Mouse (Mus musculus): ENCODE measurements around the gene Grwd1. TPM values are rescaled to one million over a fixed set of nuclear protein-coding genes. Genes with fewer than 3 reads are reported as not detected.
A peak's percentile ranks its signal among the peaks of the same experiment; 100 is the strongest.

Grwd1 gene
- polyA plus RNA-seq, 1 experiment from 2014 or later: 57.3 TPM

DNA sequence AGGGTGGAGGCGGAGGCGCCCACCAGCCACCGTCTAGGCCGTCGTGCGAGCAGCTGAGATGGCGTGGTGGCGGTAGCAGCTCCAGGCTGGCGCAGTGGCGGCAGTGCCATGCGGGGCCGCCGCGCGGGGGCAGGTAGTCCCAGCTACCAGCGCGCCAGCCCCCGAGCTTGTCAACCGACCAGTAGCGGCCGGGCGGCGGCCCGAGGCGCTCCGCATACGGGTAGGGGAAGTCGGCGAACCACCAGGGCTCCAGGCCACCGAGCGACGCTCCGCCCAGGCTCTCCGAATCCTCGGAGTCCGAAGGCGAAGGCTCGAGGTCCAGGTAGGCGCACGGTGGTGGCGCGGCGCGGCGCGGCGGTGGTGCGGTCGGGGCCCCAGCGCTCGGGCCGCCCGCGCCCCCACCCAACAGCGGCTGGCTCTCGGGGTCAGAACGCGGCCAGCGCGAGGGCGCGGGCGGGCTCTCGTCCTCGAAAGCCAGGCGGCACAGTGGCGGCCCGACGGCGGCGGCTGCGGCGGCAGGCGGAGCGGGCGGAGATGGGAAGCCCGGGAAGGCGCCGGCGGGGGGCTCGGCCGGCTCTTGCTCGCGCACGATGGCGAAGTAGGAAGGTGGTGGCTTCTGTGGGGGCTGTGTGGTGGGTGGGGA lies 2.5 kb upstream of the Grwd1 start:
- Histone ChIP-seq H3K4me1 (peaks cover 31% of the 10 kb centered on the region), H3K4me3 (replicated peaks) (peak overlapping the region; percentile 44), H3K27ac (replicated peaks) (no peak overlapping the region), H3K27me3 (peaks cover 54% of the 10 kb centered on the region), H3K4me2 (replicated peaks) (peak overlapping the region; percentile 66), H3K9ac (no peak overlapping the region), H3K9me3 (replicated peaks) (no peaks in the 10 kb centered on the region), H3K36me3 (peaks cover 4% of the 10 kb centered on the region; the same call in 1 of the 2 replicates)
- under 1% methylated on average over 80 of the region's 86 CpGs for whole genome bisulfite sequencing
- no peak for ATAC-seq (ENCODE audit: insufficient number of reproducible peaks, low FRiP score, low TSS enrichment, low read depth)

DNA sequence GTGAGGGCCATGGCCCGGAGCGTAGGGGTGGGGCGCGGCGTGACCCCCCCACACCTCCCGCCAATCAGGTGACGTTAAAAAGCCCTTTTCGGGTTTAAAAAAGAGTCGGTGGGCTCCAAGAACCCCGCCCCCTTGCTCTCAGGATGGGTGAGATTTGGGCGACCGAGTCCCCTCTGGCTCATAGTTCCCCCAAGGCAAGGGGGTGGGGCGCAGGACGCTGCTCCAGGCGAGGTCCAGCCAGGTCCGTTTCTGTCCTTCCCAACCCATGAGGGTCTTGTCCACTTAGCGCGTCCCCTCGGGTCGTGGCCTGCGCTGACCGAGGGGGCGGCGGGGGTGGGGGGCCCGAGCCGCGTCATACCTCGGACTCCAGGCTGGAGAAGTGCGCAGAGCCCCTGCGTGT lies 1.7 kb upstream of the Grwd1 start:
- H3K36me3 ChIP-seq: peaks cover 13% of the 10 kb centered on the region
- no peak overlapping the region for H3K9ac ChIP-seq
- H3K27me3 ChIP-seq: peaks cover 54% of the 10 kb centered on the region
- 5% methylated on average over 30 of the region's 30 CpGs for WGBS
- H3K4me2 ChIP-seq (replicated peaks): peak overlapping the region; percentile 66
- H3K27ac ChIP-seq (replicated peaks): no peak overlapping the region
- peak overlapping the region; percentile 44 for H3K4me3 ChIP-seq (replicated peaks)
- H3K9me3 ChIP-seq (replicated peaks): no peaks in the 10 kb centered on the region
- ATAC-seq (ENCODE audit: insufficient number of reproducible peaks, low FRiP score, low TSS enrichment, low read depth): no peak
- H3K4me1 ChIP-seq: peaks cover 31% of the 10 kb centered on the region

DNA sequence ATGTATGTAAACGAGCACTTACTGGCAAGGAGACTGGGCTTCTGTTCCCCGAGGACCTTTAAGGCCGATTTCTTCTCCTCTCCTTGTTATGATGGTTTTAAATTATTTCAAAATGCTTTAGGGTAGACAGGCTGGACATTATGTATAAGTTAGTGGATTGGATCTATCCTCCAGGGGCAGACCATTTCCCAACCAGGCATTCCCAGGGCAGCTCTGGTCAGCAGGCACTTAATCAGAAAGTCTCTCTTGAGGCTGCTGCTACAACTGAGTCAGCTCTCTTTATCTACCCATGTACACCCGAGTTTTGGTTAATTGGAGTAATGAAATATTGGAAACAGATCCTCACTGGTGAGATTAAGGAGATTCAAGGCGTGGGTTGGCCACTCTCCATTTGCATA lies 383 bp upstream of the Grwd1 start:
- Histone ChIP-seq H3K27me3 (peaks cover 50% of the 10 kb centered on the region), H3K9me3 (replicated peaks) (no peaks in the 10 kb centered on the region)

DNA sequence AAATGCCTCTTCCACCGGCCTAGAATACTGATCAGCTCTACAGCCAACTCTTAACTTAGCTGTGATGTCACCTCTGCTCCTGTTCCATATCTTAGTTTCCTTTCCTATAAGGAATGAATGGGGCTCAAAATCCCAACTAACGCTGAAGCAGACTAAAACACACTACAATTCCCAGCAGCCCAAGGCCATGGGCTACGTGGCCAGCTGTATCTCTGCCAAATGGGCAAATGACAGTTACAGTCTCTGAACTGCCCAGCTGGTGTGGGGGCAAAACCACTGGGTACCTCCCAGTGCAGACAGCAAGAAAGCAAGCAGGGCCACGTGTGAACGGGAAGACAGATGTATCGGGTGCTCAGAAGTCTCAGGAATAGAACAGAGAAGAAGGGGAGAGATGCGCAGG lies 4.1 kb downstream of the Grwd1 start:
- Histone ChIP-seq H3K27ac (replicated peaks) (no peak overlapping the region), H3K4me2 (replicated peaks) (no peak overlapping the region), H3K9ac (no peak overlapping the region), H3K27me3 (peaks cover 7% of the 10 kb centered on the region), H3K9me3 (replicated peaks) (no peaks in the 10 kb centered on the region), H3K4me1 (peaks cover 13% of the 10 kb centered on the region), H3K4me3 (replicated peaks) (no peak overlapping the region), H3K36me3 (peaks cover 61% of the 10 kb centered on the region)
- no peak for ATAC-seq (ENCODE audit: insufficient number of reproducible peaks, low FRiP score, low TSS enrichment, low read depth)
- WGBS: 93% methylated on average over 7 of the region's 7 CpGs

More for the DNA sequence above, 383 bp upstream of the Grwd1 start:
- H3K27ac ChIP-seq (replicated peaks): no peak overlapping the region
- H3K4me1 ChIP-seq: peaks cover 31% of the 10 kb centered on the region
- H3K4me3 ChIP-seq (replicated peaks): peak overlapping the region; percentile 94
- H3K36me3 ChIP-seq: peaks cover 26% of the 10 kb centered on the region
- H3K4me2 ChIP-seq (replicated peaks): peak overlapping the region; percentile 75
- no peak for ATAC-seq (ENCODE audit: insufficient number of reproducible peaks, low FRiP score, low TSS enrichment, low read depth)
- 0 out of 2 replicates have a peak overlapping the region, but pooled peaks have one; percentile 79 for H3K9ac ChIP-seq
- WGBS: 18% methylated on average over 5 of the region's 5 CpGs

DNA sequence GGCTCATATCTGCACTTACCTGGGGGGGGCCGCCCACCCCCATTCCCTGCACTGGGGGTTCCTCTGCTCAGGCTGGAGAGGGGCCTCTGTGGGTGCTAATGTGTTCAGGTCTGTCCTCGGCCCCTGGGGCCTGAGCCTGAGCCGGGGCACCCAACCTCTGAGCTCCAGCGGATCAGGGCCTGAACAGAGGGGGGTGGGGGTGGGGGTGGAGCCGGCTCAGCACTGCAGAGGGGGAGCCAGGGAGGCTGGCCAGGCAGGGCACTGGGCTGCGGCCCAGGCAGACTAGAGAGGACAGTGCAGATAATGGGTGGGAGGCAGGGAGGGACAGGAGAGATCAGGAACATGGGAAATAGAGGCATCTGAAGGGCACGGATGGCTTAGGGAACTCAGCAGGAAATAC lies 6.1 kb downstream of the Grwd1 start, which contains the start of gene Kcnj14:
Gene Kcnj14 (minus strand): TSS at position 185 of the 400 bp plus-strand sequence.
- H3K27me3 ChIP-seq: no peaks in the 10 kb centered on the region
- H3K27ac ChIP-seq (replicated peaks): no peak within 1 kb of the TSS
- peaks cover 6% of the 10 kb centered on the region for H3K4me1 ChIP-seq
- ATAC-seq (ENCODE audit: insufficient number of reproducible peaks, low FRiP score, low TSS enrichment, low read depth): no peak
- peaks cover 61% of the 10 kb centered on the region for H3K36me3 ChIP-seq
- no peaks in the 10 kb centered on the region for H3K9me3 ChIP-seq (replicated peaks)
- H3K4me2 ChIP-seq (replicated peaks): no peak within 1 kb of the TSS
- WGBS: 71% methylated on average over 7 of the region's 7 CpGs
- H3K9ac ChIP-seq: no peak within 1 kb of the TSS; the same call in 1 of the 2 replicates
- H3K4me3 ChIP-seq (replicated peaks): no peak within 1 kb of the TSS

DNA sequence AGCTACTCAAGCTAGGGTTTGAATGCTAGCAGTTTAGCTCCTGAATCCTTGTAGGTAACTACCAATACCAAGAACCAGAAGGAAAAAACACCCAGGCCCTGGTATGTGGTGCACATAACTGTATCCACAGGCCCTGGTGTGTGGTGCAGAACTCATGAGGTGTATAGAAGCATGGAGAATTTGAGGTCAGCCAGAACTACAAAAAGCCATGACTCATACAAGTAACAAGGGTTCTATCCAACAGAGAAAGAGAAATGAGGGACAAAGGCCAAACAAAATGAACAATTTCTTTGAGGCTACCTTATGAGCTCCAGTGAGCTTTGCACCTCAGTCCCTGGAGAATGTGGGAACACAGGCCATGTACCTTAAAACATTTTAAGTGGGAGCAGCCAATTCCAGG lies 9.8 kb downstream of the Grwd1 start:
- Histone ChIP-seq H3K27me3 (0 out of 2 replicates have a peak, but pooled peaks cover 4% of the 10 kb centered on the region), H3K4me1 (peaks cover 3% of the 10 kb centered on the region; the same call in 1 of the 2 replicates), H3K4me3 (replicated peaks) (no peak overlapping the region), H3K36me3 (peaks cover 34% of the 10 kb centered on the region), H3K9me3 (replicated peaks) (no peaks in the 10 kb centered on the region), H3K4me2 (replicated peaks) (no peak overlapping the region), H3K27ac (replicated peaks) (no peak overlapping the region), H3K9ac (no peak overlapping the region)
- no peak for ATAC-seq (ENCODE audit: insufficient number of reproducible peaks, low FRiP score, low TSS enrichment, low read depth)

DNA sequence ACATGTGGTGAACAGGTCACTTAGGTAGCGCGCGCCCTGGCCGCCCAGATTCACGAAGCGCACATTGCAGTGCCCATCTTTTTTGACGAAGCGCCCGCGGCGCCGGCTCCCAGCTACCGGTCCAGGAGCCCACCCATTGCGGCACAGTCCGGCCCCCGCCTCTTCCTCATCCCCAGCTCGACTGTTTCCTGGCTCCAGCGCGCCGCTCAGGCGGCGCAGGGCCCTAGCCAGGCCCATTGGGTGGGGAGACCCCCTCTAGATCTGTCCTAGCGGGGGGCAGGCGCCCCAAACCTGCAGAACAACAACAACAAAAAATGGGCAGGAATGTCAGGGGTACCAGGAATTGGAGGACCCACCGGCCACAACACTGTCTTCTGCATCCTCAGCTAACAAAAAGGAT lies 10.9 kb downstream of the Grwd1 start:
- no peak for ATAC-seq (ENCODE audit: insufficient number of reproducible peaks, low FRiP score, low TSS enrichment, low read depth)
- Histone ChIP-seq H3K4me2 (replicated peaks) (peak overlapping the region; percentile 40), H3K27ac (replicated peaks) (no peak overlapping the region), H3K4me1 (peaks cover 11% of the 10 kb centered on the region), H3K9me3 (replicated peaks) (no peaks in the 10 kb centered on the region), H3K9ac (no peak overlapping the region), H3K36me3 (peaks cover 23% of the 10 kb centered on the region), H3K27me3 (0 out of 2 replicates have a peak, but pooled peaks cover 4% of the 10 kb centered on the region), H3K4me3 (replicated peaks) (peak overlapping the region; percentile 24; the same call in 1 of the 2 replicates)
- 8% methylated on average over 25 of the region's 25 CpGs for WGBS

DNA sequence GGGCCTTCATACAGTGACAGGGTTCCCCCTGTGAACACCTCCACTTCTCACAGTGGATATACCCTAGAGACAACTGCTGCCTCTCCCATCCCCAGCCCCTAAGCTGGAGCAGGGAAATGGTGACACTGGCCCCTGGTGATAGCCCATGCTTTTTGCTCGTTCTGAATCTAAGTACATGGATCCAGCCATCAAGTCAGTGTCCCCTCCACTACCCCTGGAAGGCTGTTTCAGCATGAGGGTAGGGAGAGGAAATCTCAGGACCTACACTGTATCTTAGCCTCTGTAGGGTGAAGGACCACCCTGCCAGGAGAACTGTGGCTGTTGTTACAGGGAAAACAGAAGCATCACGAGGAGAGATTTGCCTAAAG lies 14.8 kb downstream of the Grwd1 start:
- WGBS: 48% methylated on average over 2 of the region's 2 CpGs
- H3K27ac ChIP-seq (replicated peaks): no peak overlapping the region
- 0 out of 2 replicates have a peak, but pooled peaks cover 4% of the 10 kb centered on the region for H3K27me3 ChIP-seq
- H3K4me3 ChIP-seq (replicated peaks): no peak overlapping the region
- peaks cover 19% of the 10 kb centered on the region for H3K36me3 ChIP-seq
- no peak for ATAC-seq (ENCODE audit: insufficient number of reproducible peaks, low FRiP score, low TSS enrichment, low read depth)
- no peak overlapping the region; the same call in 1 of the 2 replicates for H3K9ac ChIP-seq
- no peaks in the 10 kb centered on the region for H3K9me3 ChIP-seq (replicated peaks)
- H3K4me2 ChIP-seq (replicated peaks): no peak overlapping the region
- H3K4me1 ChIP-seq: peaks cover 25% of the 10 kb centered on the region

DNA sequence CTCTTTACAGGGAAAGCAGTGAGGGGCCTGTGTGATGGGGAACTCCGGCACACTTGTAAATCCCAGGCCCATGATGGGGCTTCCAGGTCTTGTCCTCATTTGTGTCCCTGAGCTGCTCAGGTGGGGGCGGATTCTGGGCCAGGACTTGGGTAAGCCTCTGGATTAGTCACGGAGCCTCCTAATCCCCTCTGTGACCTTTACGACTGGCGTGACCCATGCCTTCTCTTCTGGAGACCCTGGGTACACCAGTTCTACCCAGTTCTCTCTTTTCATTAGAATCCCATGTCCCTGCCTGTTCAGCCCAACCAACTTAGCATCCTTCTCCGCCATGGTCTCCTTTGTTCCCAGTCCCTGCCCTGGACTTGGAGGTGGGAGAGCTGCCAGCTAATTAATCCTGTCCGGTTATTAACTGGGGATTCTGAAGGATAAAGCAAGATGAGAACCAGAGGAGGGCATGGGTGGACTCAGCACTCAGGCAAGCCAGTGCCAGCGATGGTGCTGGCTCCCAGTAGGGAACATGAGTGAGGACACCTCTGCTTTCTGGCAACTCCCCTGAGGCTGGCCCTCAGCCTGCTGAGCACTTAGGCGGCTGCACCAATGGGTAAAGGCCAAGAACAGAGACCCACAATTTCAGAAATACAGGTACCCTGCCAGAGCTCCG lies 15.3 kb downstream of the Grwd1 start:
- no peak for ATAC-seq (ENCODE audit: insufficient number of reproducible peaks, low FRiP score, low TSS enrichment, low read depth)
- Histone ChIP-seq H3K36me3 (peaks cover 24% of the 10 kb centered on the region), H3K9ac (peak overlapping the region; percentile 9; the same call in 1 of the 2 replicates), H3K27ac (replicated peaks) (0 out of 2 replicates have a peak overlapping the region, but pooled peaks have one; percentile 2), H3K27me3 (0 out of 2 replicates have a peak, but pooled peaks cover 4% of the 10 kb centered on the region), H3K9me3 (replicated peaks) (no peaks in the 10 kb centered on the region), H3K4me2 (replicated peaks) (peak overlapping the region; percentile 52; the same call in 1 of the 2 replicates), H3K4me3 (replicated peaks) (peak overlapping the region; percentile 38; the same call in 1 of the 2 replicates), H3K4me1 (peaks cover 25% of the 10 kb centered on the region)
- 37% methylated on average over 10 of the region's 10 CpGs for whole genome bisulfite sequencing

DNA sequence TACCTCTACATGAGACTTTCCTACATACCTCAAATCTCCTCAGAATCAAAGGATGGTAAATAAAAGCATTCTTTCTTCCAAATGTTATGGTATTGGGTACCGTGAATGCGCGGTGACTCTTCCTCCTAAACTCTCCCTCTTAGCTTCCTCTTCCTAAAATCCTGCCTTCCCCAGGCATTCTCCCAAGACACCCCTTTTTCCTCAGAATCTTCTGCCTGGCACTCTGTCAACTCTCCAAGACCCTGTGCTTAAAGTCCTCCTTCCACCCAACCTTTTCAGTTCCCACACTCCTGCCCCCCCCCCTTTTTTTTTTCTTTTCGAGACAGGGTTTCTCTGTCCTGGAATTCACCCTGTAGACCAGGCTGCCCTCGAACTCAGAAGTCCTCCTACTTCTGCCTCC lies 15.9 kb downstream of the Grwd1 start:
- peak overlapping the region; percentile 52 for H3K4me2 ChIP-seq (replicated peaks)
- H3K36me3 ChIP-seq: peaks cover 30% of the 10 kb centered on the region
- H3K27ac ChIP-seq (replicated peaks): 0 out of 2 replicates have a peak overlapping the region, but pooled peaks have one; percentile 2
- H3K9me3 ChIP-seq (replicated peaks): no peaks in the 10 kb centered on the region
- peak overlapping the region; percentile 38 for H3K4me3 ChIP-seq (replicated peaks)
- no peak for ATAC-seq (ENCODE audit: insufficient number of reproducible peaks, low FRiP score, low TSS enrichment, low read depth)
- 0 out of 2 replicates have a peak, but pooled peaks cover 4% of the 10 kb centered on the region for H3K27me3 ChIP-seq
- no peak overlapping the region for H3K9ac ChIP-seq
- H3K4me1 ChIP-seq: peaks cover 23% of the 10 kb centered on the region
- 4% methylated on average over 5 of the region's 5 CpGs for WGBS

Measured in embryonic facial prominence, embryonic 15.5 days (tissue).